Mouse (Mus musculus) layer of hippocampus, adult 2 months (tissue): ENCODE results near the gene Ripk1. TPM values are rescaled to one million over a fixed set of nuclear protein-coding genes. Genes with fewer than 3 reads are reported as not detected.

Experiments used
- DNase-seq, 2 experiments: peaks; one replicate each; pipeline ENCODE4 v3.0.0; 2022; ENCODE audit warnings: low spot score in 2 of 2
- H3K27ac ChIP-seq: fragments of 200-600 bp; 2 replicates; pipeline ENCODE4 v1.8.1; 2022
- H3K4me3 ChIP-seq: fragments of 200-600 bp; 2 replicates; pipeline ENCODE4 v1.8.1; 2022; ENCODE audit warnings: mild to moderate bottlenecking
- CTCF ChIP-seq: fragments of 200-600 bp; conservative IDR thresholded peaks from 2 replicates; pipeline ENCODE4 v1.8.1; 2022; ENCODE audit warnings: antibody characterized with exemption, mild to moderate bottlenecking, moderate library complexity
- long read RNA-seq, 2 experiments: library from polyadenylated mRNA; stranded (forward); transcript quantifications; one replicate each; pipeline ENCODE4 v2.0.0; 2021; ENCODE audit warnings: borderline mapping rate in 2 of 2
- total RNA-seq, 2 experiments: library from RNA; stranded (reverse); gene quantifications; 2 replicates each; pipeline ENCODE4 v1.2.3; 2021

Gene Ripk1
- total RNA-seq = 1 to 10 TPM; 6.9 to 7.3 TPM
- long read RNA-seq, experiment 1, partial matches to known transcripts = 1 of 4 reads
- long read RNA-seq, experiment 1, other reads (novel, unspliced or antisense) = 1 of 4 reads
- long read RNA-seq, experiment 2, partial matches to known transcripts = 1 of 5 reads
- long read RNA-seq, experiment 2, other reads (novel, unspliced or antisense) = 1 of 5 reads

- peak; percentile 59 for TF ChIP-seq CTCF
- DNase-seq = peak; percentile 89 to 90
- peak within 1 kb of the TSS; percentile 100 for H3K4me3 ChIP-seq
- peak within 1 kb of the TSS; percentile 91 for H3K27ac ChIP-seq
Observed at GRCm38 (mm10) chr13:34002058-34003006, at the start of gene Ripk1, which contains the start of gene Serpinb6a. TSS of gene Ripk1 (plus strand) at chr13:34002363. TSS of gene Serpinb6a (minus strand) at chr13:34002794.

GRCm38 (mm10) chr13:33952947-33953346, 49.2 kb upstream of the Ripk1 start:
- no peak for DNase-seq
- Histone ChIP-seq H3K4me3 (no peak overlapping the region), H3K27ac (no peak overlapping the region)
- TF ChIP-seq CTCF = no peak

GRCm38 (mm10) chr13:33956571-33957421, 45.4 kb upstream of the Ripk1 start:
- Histone ChIP-seq H3K27ac (no peak overlapping the region), H3K4me3 (no peak overlapping the region)
- DNase-seq = peak; percentile 26 to 45
- TF ChIP-seq CTCF = peak; percentile 94

- Histone ChIP-seq H3K4me3 (no peak overlapping the region), H3K27ac (no peak overlapping the region)
- no peak for DNase-seq
- no peak for TF ChIP-seq CTCF
Observed at GRCm38 (mm10) chr13:33959771-33960170, 42.4 kb upstream of the Ripk1 start.

GRCm38 (mm10) chr13:33964206-33965046, 37.7 kb upstream of the Ripk1 start, which contains the start of gene Nqo2:
TSS of gene Nqo2 (plus strand) at chr13:33964687.
- peak; percentile 42 to 51 for DNase-seq
- H3K27ac ChIP-seq = peak within 1 kb of the TSS; percentile 90
- peak within 1 kb of the TSS; percentile 63 for H3K4me3 ChIP-seq
- peak; percentile 55 for TF ChIP-seq CTCF

GRCm38 (mm10) chr13:33965056-33966024, 36.8 kb upstream of the Ripk1 start:
- peak overlapping the region; percentile 90 for H3K27ac ChIP-seq
- no peak for TF ChIP-seq CTCF
- no peak for DNase-seq
- H3K4me3 ChIP-seq = peak overlapping the region; percentile 63

- no peak for TF ChIP-seq CTCF
- no peak for DNase-seq
- Histone ChIP-seq H3K4me3 (no peak overlapping the region), H3K27ac (no peak overlapping the region)
Observed at GRCm38 (mm10) chr13:33966025-33966412, 36.1 kb upstream of the Ripk1 start.

- DNase-seq = no peak
- Histone ChIP-seq H3K4me3 (no peak overlapping the region), H3K27ac (no peak overlapping the region)
- no peak for TF ChIP-seq CTCF
Observed at GRCm38 (mm10) chr13:33966574-33966973, 35.6 kb upstream of the Ripk1 start.

- no peak for DNase-seq
- TF ChIP-seq CTCF = no peak
- H3K27ac ChIP-seq = no peak overlapping the region
- no peak overlapping the region for H3K4me3 ChIP-seq
Observed at GRCm38 (mm10) chr13:33989625-33990024, 12.5 kb upstream of the Ripk1 start.

- DNase-seq = peak; percentile 62 to 66
- TF ChIP-seq CTCF = peak; percentile 97
- Histone ChIP-seq H3K4me3 (no peak overlapping the region), H3K27ac (no peak overlapping the region)
Observed at GRCm38 (mm10) chr13:33995197-33995596, 7.0 kb upstream of the Ripk1 start.

- TF ChIP-seq CTCF = no peak
- Histone ChIP-seq H3K27ac (peak overlapping the region; percentile 91; the same call in 1 of the 2 replicates), H3K4me3 (peak overlapping the region; percentile 100)
- DNase-seq = no peak
Observed at GRCm38 (mm10) chr13:34003058-34003457, 895 bp downstream of the Ripk1 start.
